Mouse (Mus musculus): ENCODE data around the gene Vdac1.

GRCm38 (mm10) chr11:52379241-52379640, 18.6 kb downstream of the Vdac1 start:
- TF ChIP-seq CTCF (IDR thresholded peaks at IDR 0.05; ENCODE audit: borderline replicate concordance, control insufficient read depth, extremely low read depth, insufficient read depth, low read length, poor library complexity) (no peak), POLR2A (IDR thresholded peaks at IDR 0.05; ENCODE audit: control insufficient read depth, extremely low read depth, insufficient read depth, low read length, poor library complexity) (no peak)
